Mouse (Mus musculus) CD4-positive naive resting alpha-beta T cell, adult 76 days (primary cell): ENCODE results near the gene Bcor. TPM values are rescaled to one million over a fixed set of nuclear protein-coding genes. Genes with fewer than 3 reads are reported as not detected.

ENCODE experiments used
- total RNA-seq: library from RNA; stranded (reverse); gene quantifications from one replicate; pipeline ENCODE4 v1.2.4, GENCODE M21; 2023

Bcor gene
- 53.3 TPM for total RNA-seq

GRCm38 (mm10) chrX:12159981-12160656 lies at the start of gene Bcor:
TSS of gene Bcor (minus strand) at chrX:12160355.

